Mouse (Mus musculus) limb, embryonic 10.5 days (tissue): ENCODE data around the gene Klhdc7b. TPM values are rescaled to one million over a fixed set of nuclear protein-coding genes. Genes with fewer than 3 reads are reported as not detected.

Source experiments
- DNase-seq: peaks from one replicate; pipeline ENCODE4 v3.0.0-alpha.2; 2017; ENCODE audit warnings: low spot score
- H3K27ac ChIP-seq: fragments of 300-500 bp; sonication (generic); 2 replicates; pipeline ENCODE4 v1.5.1; 2016; ENCODE audit warnings: mild to moderate bottlenecking
- H3K27me3 ChIP-seq: fragments of 300-500 bp; sonication (generic); 2 replicates; pipeline ENCODE4 v1.6.1; 2016; ENCODE audit warnings: low read depth, mild to moderate bottlenecking; ENCODE audit not compliant: poor library complexity, severe bottlenecking
- H3K36me3 ChIP-seq: fragments of 300-500 bp; sonication (generic); 2 replicates; pipeline ENCODE4 v1.6.1; 2016; ENCODE audit warnings: mild to moderate bottlenecking, moderate library complexity
- H3K4me1 ChIP-seq: fragments of 300-500 bp; sonication (generic); 2 replicates; pipeline ENCODE4 v1.6.1; 2016
- H3K4me3 ChIP-seq: fragments of 300-500 bp; sonication (generic); 2 replicates; pipeline ENCODE4 v1.5.1; 2016; ENCODE audit warnings: mild to moderate bottlenecking, moderate library complexity
- H3K9me3 ChIP-seq: fragments of 300-500 bp; sonication (generic); replicated peaks from 2 replicates; pipeline ENCODE4 v1.6.1; 2016; ENCODE audit warnings: mild to moderate bottlenecking
- WGBS: fragments of 180-500 bp; shearing (Covaris S2); methylation state at CpG from one replicate; pipeline ENCODE4 v1.1.7; 2016; 5-methylcytosine and 5-hydroxymethylcytosine counted together
- polyA plus RNA-seq: library from polyadenylated mRNA; unstranded; fragments of >200 nt; fragmentation: Nextera tagmentation; extraction: Ambion mirVana; gene quantifications from 2 replicates; pipeline ENCODE4 v1.2.1, GENCODE M21; 2016

Gene Klhdc7b
- polyA plus RNA-seq, 1 experiment from 2014 or later, result 0.08 TPM

GRCm38 (mm10) chr15:89356372-89356771, 28.3 kb upstream of the Klhdc7b start:
- peak; percentile 92 for DNase-seq
- H3K9me3 ChIP-seq, result no peaks in the 10 kb centered on the region
- H3K4me3 ChIP-seq, result peak overlapping the region; percentile 76
- H3K27ac ChIP-seq, result peak overlapping the region; percentile 93
- peaks cover 64% of the 10 kb centered on the region for H3K36me3 ChIP-seq
- H3K4me1 ChIP-seq, result peaks cover 23% of the 10 kb centered on the region
- no peaks in the 10 kb centered on the region for H3K27me3 ChIP-seq
- WGBS, result under 1% methylated on average over 15 of the region's 15 CpGs

DNA sequence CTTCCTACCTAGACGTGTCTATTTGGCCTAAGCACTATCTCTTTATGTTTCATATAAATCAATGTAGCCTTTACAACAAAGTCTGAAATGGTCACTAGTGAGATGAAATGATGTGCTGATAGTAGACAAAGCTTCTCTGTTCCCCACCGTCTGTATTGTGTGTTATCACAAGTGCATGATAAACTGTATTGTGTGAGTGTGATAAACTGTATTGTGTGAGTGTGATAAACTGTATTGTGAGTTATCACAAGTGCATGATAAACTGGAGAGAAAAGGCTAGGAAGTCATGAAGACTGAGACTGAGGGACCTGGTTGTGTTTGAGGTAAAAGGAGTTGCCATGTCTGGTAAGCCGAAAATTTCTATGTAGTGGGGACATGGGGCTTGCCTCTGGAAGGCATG, 25.9 kb upstream of the Klhdc7b start:
- peaks cover 21% of the 10 kb centered on the region for H3K4me1 ChIP-seq
- H3K27ac ChIP-seq, result no peak overlapping the region
- WGBS, result 93% methylated on average over 3 of the region's 3 CpGs
- H3K36me3 ChIP-seq, result peaks cover 64% of the 10 kb centered on the region
- no peaks in the 10 kb centered on the region for H3K9me3 ChIP-seq
- H3K27me3 ChIP-seq, result no peaks in the 10 kb centered on the region
- H3K4me3 ChIP-seq, result no peak overlapping the region
- DNase-seq, result no peak

DNA sequence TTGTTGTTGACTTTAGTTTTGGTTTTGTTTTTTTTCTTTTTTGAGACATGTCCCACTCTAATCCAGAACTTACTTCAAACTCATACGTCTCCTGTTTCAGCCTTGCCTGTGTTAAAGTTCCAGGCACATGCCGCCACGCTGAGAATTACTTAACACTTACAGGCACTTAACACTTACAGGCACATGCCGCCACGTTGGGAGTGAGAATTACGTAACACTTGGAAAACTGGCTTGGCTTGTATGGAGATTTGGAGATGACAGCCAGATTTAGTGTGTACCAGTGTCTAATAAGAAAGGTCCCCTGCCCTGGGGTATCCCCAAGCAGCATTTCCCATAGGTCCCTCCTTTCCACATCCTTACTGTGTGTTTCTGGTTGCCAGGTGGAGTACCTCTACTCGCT, 21.7 kb upstream of the Klhdc7b start:
- DNase-seq, result no peak
- Histone ChIP-seq H3K4me3 (no peak overlapping the region), H3K36me3 (peaks cover 95% of the 10 kb centered on the region), H3K27me3 (no peaks in the 10 kb centered on the region), H3K4me1 (no peaks in the 10 kb centered on the region), H3K27ac (no peak overlapping the region), H3K9me3 (no peaks in the 10 kb centered on the region)
- 93% methylated on average over 7 of the region's 7 CpGs for WGBS

DNA sequence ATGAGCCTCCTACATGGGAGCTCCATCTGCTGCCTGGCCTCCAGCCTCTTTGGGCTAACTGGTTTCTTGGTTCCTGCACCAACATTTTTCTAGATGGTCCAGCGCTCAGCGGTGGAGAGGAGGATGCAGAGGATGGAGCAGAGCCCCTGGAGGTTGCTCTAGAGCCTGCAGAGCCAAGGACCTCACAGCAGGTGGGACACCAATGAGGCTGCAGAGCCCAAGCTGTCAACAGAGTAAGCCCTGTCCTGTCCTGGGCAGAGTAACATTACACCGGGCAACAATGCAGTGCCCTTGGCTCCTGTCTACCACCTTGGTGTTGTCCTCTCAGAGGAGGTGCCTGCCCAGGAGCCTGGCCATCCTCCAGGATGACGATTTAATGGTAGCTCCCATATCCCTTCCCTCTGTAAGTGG, 19.6 kb upstream of the Klhdc7b start:
- Histone ChIP-seq H3K27me3 (no peaks in the 10 kb centered on the region), H3K36me3 (peaks cover 100% of the 10 kb centered on the region), H3K4me1 (no peaks in the 10 kb centered on the region), H3K4me3 (no peak overlapping the region), H3K9me3 (no peaks in the 10 kb centered on the region), H3K27ac (no peak overlapping the region)
- DNase-seq, result no peak
- 93% methylated on average over 4 of the region's 4 CpGs for WGBS

- H3K4me1 ChIP-seq, result peaks cover 34% of the 10 kb centered on the region
- no peak for DNase-seq
- H3K36me3 ChIP-seq, result peaks cover 60% of the 10 kb centered on the region
- WGBS, result 93% methylated on average over 13 of the region's 13 CpGs
- peaks cover 14% of the 10 kb centered on the region for H3K27me3 ChIP-seq
- H3K27ac ChIP-seq, result no peak overlapping the region
- H3K4me3 ChIP-seq, result no peak overlapping the region; the same call in 1 of the 2 replicates
- H3K9me3 ChIP-seq, result no peaks in the 10 kb centered on the region
Observed at GRCm38 (mm10) chr15:89372068-89372467, 12.6 kb upstream of the Klhdc7b start.

- H3K4me3 ChIP-seq, result peak overlapping the region; percentile 66
- no peak for DNase-seq
- peaks cover 39% of the 10 kb centered on the region for H3K4me1 ChIP-seq
- WGBS, result 85% methylated on average over 7 of the region's 7 CpGs
- no peaks in the 10 kb centered on the region for H3K9me3 ChIP-seq
- H3K27ac ChIP-seq, result no peak overlapping the region
- peaks cover 19% of the 10 kb centered on the region for H3K27me3 ChIP-seq
- peaks cover 55% of the 10 kb centered on the region for H3K36me3 ChIP-seq
Observed at GRCm38 (mm10) chr15:89372536-89372935, 12.2 kb upstream of the Klhdc7b start.

- Histone ChIP-seq H3K27ac (peak overlapping the region; percentile 93), H3K27me3 (peaks cover 25% of the 10 kb centered on the region), H3K36me3 (peaks cover 48% of the 10 kb centered on the region), H3K4me3 (peak overlapping the region; percentile 66), H3K9me3 (no peaks in the 10 kb centered on the region), H3K4me1 (peaks cover 45% of the 10 kb centered on the region)
- DNase-seq, result peak; percentile 85
- WGBS, result 2% methylated on average over 35 of the region's 35 CpGs
Observed at GRCm38 (mm10) chr15:89373027-89373761, 11.5 kb upstream of the Klhdc7b start.

GRCm38 (mm10) chr15:89373762-89374248, 10.9 kb upstream of the Klhdc7b start, which contains the start of gene Sco2:
Gene Sco2, minus strand, starts transcription at chr15:89373846.
- peaks cover 51% of the 10 kb centered on the region for H3K4me1 ChIP-seq
- H3K9me3 ChIP-seq, result no peaks in the 10 kb centered on the region
- WGBS, result 0% methylated on average over 42 of the region's 42 CpGs
- peak; percentile 99 for DNase-seq
- H3K27ac ChIP-seq, result peak within 1 kb of the TSS; percentile 93
- H3K36me3 ChIP-seq, result peaks cover 42% of the 10 kb centered on the region
- H3K4me3 ChIP-seq, result peak within 1 kb of the TSS; percentile 66
- H3K27me3 ChIP-seq, result peaks cover 31% of the 10 kb centered on the region

- Histone ChIP-seq H3K27ac (peak overlapping the region; percentile 93), H3K36me3 (peaks cover 37% of the 10 kb centered on the region), H3K4me3 (peak overlapping the region; percentile 66), H3K9me3 (no peaks in the 10 kb centered on the region), H3K27me3 (peaks cover 37% of the 10 kb centered on the region), H3K4me1 (peaks cover 57% of the 10 kb centered on the region)
- DNase-seq, result no peak
- whole genome bisulfite sequencing, result 51% methylated on average over 9 of the region's 9 CpGs
Observed at GRCm38 (mm10) chr15:89374340-89374739, 10.4 kb upstream of the Klhdc7b start.

GRCm38 (mm10) chr15:89374801-89375534, 9.7 kb upstream of the Klhdc7b start:
- Histone ChIP-seq H3K27me3 (peaks cover 43% of the 10 kb centered on the region), H3K4me1 (peaks cover 59% of the 10 kb centered on the region), H3K27ac (no peak overlapping the region)

DNA sequence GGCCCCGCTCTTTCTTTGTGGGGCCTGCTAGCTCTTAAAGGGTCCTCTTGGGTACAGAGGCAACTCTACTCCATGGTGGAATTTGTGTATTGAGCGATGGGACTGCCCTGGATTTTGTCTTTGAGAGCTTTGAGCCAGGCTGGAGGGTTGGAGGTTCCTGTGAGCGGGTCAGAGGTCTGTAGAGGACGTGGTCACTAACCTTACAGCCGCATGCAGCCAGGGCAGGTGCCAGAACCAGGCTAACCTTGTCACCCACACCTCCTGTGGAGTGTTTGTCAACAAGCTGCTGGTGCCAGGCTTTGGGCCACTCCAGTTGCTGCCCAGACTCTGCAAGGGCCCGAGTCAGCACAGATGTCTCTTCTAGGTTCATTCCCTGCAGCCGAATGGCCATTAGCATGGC, 8.7 kb upstream of the Klhdc7b start:
- H3K9me3 ChIP-seq, result no peaks in the 10 kb centered on the region
- H3K27me3 ChIP-seq, result peaks cover 54% of the 10 kb centered on the region
- H3K4me1 ChIP-seq, result peaks cover 59% of the 10 kb centered on the region
- H3K27ac ChIP-seq, result no peak overlapping the region
- DNase-seq, result no peak
- H3K36me3 ChIP-seq, result peaks cover 20% of the 10 kb centered on the region
- H3K4me3 ChIP-seq, result no peak overlapping the region
- 80% methylated on average over 7 of the region's 7 CpGs for WGBS

More at GRCm38 (mm10) chr15:89374801-89375534, 9.7 kb upstream of the Klhdc7b start:
- Histone ChIP-seq H3K9me3 (no peaks in the 10 kb centered on the region), H3K36me3 (peaks cover 30% of the 10 kb centered on the region), H3K4me3 (no peak overlapping the region)
- DNase-seq, result no peak
- WGBS, result 92% methylated on average over 17 of the region's 17 CpGs

- 11% methylated on average over 16 of the region's 16 CpGs for WGBS
- H3K9me3 ChIP-seq, result no peaks in the 10 kb centered on the region
- no peak for DNase-seq
- H3K27ac ChIP-seq, result no peak within 1 kb of the TSS
- peaks cover 57% of the 10 kb centered on the region for H3K27me3 ChIP-seq
- H3K36me3 ChIP-seq, result peaks cover 11% of the 10 kb centered on the region
- peak within 1 kb of the TSS; percentile 55 for H3K4me3 ChIP-seq
- H3K4me1 ChIP-seq, result peaks cover 59% of the 10 kb centered on the region
Observed at GRCm38 (mm10) chr15:89376957-89377356, 7.8 kb upstream of the Klhdc7b start, which contains the start of gene Tymp. Gene Tymp, minus strand, starts transcription at chr15:89377039.

- peak overlapping the region; percentile 26 for H3K4me3 ChIP-seq
Observed at GRCm38 (mm10) chr15:89377362-89377761, 7.4 kb upstream of the Klhdc7b start.

More at GRCm38 (mm10) chr15:89377362-89377761, 7.4 kb upstream of the Klhdc7b start:
- peaks cover 55% of the 10 kb centered on the region for H3K4me1 ChIP-seq
- peaks cover 7% of the 10 kb centered on the region for H3K36me3 ChIP-seq
- WGBS, result 4% methylated on average over 18 of the region's 18 CpGs
- no peaks in the 10 kb centered on the region for H3K9me3 ChIP-seq
- H3K27me3 ChIP-seq, result peaks cover 57% of the 10 kb centered on the region
- DNase-seq, result peak; percentile 51
- no peak overlapping the region for H3K27ac ChIP-seq
